Mouse (Mus musculus): ENCODE measurements around the gene Dnaaf3. TPM values are rescaled to one million over a fixed set of nuclear protein-coding genes. Genes with fewer than 3 reads are reported as not detected.

Gene Dnaaf3
- polyA plus RNA-seq, 1 experiment from 2014 or later, result 0.85 TPM

GRCm38 (mm10) chr7:4503858-4504257, 28.4 kb downstream of the Dnaaf3 start:
- ATAC-seq (ENCODE audit: low FRiP score), result no peak
- no peak overlapping the region for H3K9ac ChIP-seq (ENCODE audit: low read length)
- WGBS, result 80% methylated on average over 5 of the region's 5 CpGs

GRCm38 (mm10) chr7:4503100-4503499, 29.2 kb downstream of the Dnaaf3 start:
- Histone ChIP-seq H3K27ac (ENCODE audit: low read depth, low read length) (no peak overlapping the region), H3K9ac (ENCODE audit: low read length) (no peak overlapping the region), H3K27me3 (ENCODE audit: control insufficient read depth, insufficient read depth, low read length) (no peaks in the 10 kb centered on the region), H3K4me3 (ENCODE audit: low read depth, low read length) (no peak overlapping the region), H3K9me3 (ENCODE audit: control insufficient read depth, low read length) (no peaks in the 10 kb centered on the region), H3K4me2 (no peak overlapping the region), H3K4me1 (ENCODE audit: control insufficient read depth, insufficient read depth, low read length) (peaks cover 27% of the 10 kb centered on the region), H3K36me3 (ENCODE audit: control insufficient read depth, insufficient read depth, low read length) (0 out of 2 replicates have a peak, but pooled peaks cover 2% of the 10 kb centered on the region)
- 74% methylated on average over 4 of the region's 4 CpGs for WGBS
- DNase-seq (ENCODE audit: low spot score, missing footprints), result no peak
- ATAC-seq (ENCODE audit: low FRiP score), result no peak

More at GRCm38 (mm10) chr7:4503858-4504257, 28.4 kb downstream of the Dnaaf3 start:
- peaks cover 20% of the 10 kb centered on the region for H3K4me1 ChIP-seq (ENCODE audit: control insufficient read depth, insufficient read depth, low read length)
- no peaks in the 10 kb centered on the region for H3K9me3 ChIP-seq (ENCODE audit: control insufficient read depth, low read length)
- no peak overlapping the region for H3K27ac ChIP-seq (ENCODE audit: low read depth, low read length)
- no peak overlapping the region for H3K4me3 ChIP-seq (ENCODE audit: low read depth, low read length)
- H3K4me2 ChIP-seq, result no peak overlapping the region
- H3K27me3 ChIP-seq (ENCODE audit: control insufficient read depth, insufficient read depth, low read length), result no peaks in the 10 kb centered on the region
- H3K36me3 ChIP-seq (ENCODE audit: control insufficient read depth, insufficient read depth, low read length), result 0 out of 2 replicates have a peak, but pooled peaks cover 2% of the 10 kb centered on the region
- DNase-seq (ENCODE audit: low spot score, missing footprints), result no peak

- DNase-seq (ENCODE audit: low spot score, missing footprints), result peak; percentile 90
- no peaks in the 10 kb centered on the region for H3K27me3 ChIP-seq (ENCODE audit: control insufficient read depth, insufficient read depth, low read length)
- peak overlapping the region; percentile 95 for H3K9ac ChIP-seq (ENCODE audit: low read length)
- H3K9me3 ChIP-seq (ENCODE audit: control insufficient read depth, low read length), result no peaks in the 10 kb centered on the region
- ATAC-seq (ENCODE audit: low FRiP score), result peak; percentile 12; the same call in 1 of the 2 replicates
- whole genome bisulfite sequencing, result 15% methylated on average over 14 of the region's 14 CpGs
- H3K4me3 ChIP-seq (ENCODE audit: low read depth, low read length), result peak overlapping the region; percentile 87
- no peak overlapping the region for H3K27ac ChIP-seq (ENCODE audit: low read depth, low read length)
- H3K4me1 ChIP-seq (ENCODE audit: control insufficient read depth, insufficient read depth, low read length), result peaks cover 32% of the 10 kb centered on the region
- H3K36me3 ChIP-seq (ENCODE audit: control insufficient read depth, insufficient read depth, low read length), result 0 out of 2 replicates have a peak, but pooled peaks cover 2% of the 10 kb centered on the region
- H3K4me2 ChIP-seq, result peak overlapping the region; percentile 95
Observed at GRCm38 (mm10) chr7:4502421-4503090, 29.7 kb downstream of the Dnaaf3 start.

GRCm38 (mm10) chr7:4501558-4502397, 30.5 kb downstream of the Dnaaf3 start, which contains the start of gene Ppp1r12c:
Ppp1r12c (minus strand) TSS chr7:4501680.
- Histone ChIP-seq H3K27me3 (ENCODE audit: control insufficient read depth, insufficient read depth, low read length) (no peaks in the 10 kb centered on the region), H3K36me3 (ENCODE audit: control insufficient read depth, insufficient read depth, low read length) (0 out of 2 replicates have a peak, but pooled peaks cover 2% of the 10 kb centered on the region), H3K9ac (ENCODE audit: low read length) (peak within 1 kb of the TSS; percentile 95), H3K9me3 (ENCODE audit: control insufficient read depth, low read length) (no peaks in the 10 kb centered on the region), H3K4me2 (peak within 1 kb of the TSS; percentile 95), H3K4me3 (ENCODE audit: low read depth, low read length) (peak within 1 kb of the TSS; percentile 87), H3K4me1 (ENCODE audit: control insufficient read depth, insufficient read depth, low read length) (peaks cover 32% of the 10 kb centered on the region), H3K27ac (ENCODE audit: low read depth, low read length) (peak within 1 kb of the TSS; percentile 60)
- ATAC-seq (ENCODE audit: low FRiP score) (peak; percentile 94), DNase-seq (ENCODE audit: low spot score, missing footprints) (peak; percentile 99)
- WGBS, result under 1% methylated on average over 52 of the region's 62 CpGs

GRCm38 (mm10) chr7:4500892-4501471, 31.3 kb downstream of the Dnaaf3 start:
- peaks cover 32% of the 10 kb centered on the region for H3K4me1 ChIP-seq (ENCODE audit: control insufficient read depth, insufficient read depth, low read length)
- no peaks in the 10 kb centered on the region for H3K9me3 ChIP-seq (ENCODE audit: control insufficient read depth, low read length)
- H3K4me3 ChIP-seq (ENCODE audit: low read depth, low read length), result peak overlapping the region; percentile 87
- under 1% methylated on average over 42 of the region's 52 CpGs for whole genome bisulfite sequencing
- 0 out of 2 replicates have a peak, but pooled peaks cover 2% of the 10 kb centered on the region for H3K36me3 ChIP-seq (ENCODE audit: control insufficient read depth, insufficient read depth, low read length)
- H3K27ac ChIP-seq (ENCODE audit: low read depth, low read length), result no peak overlapping the region; the same call in 1 of the 2 replicates
- peak overlapping the region; percentile 95 for H3K9ac ChIP-seq (ENCODE audit: low read length)
- DNase-seq (ENCODE audit: low spot score, missing footprints) (peak; percentile 92), ATAC-seq (ENCODE audit: low FRiP score) (peak; percentile 51)
- H3K27me3 ChIP-seq (ENCODE audit: control insufficient read depth, insufficient read depth, low read length), result no peaks in the 10 kb centered on the region
- H3K4me2 ChIP-seq, result peak overlapping the region; percentile 95

- Histone ChIP-seq H3K4me1 (ENCODE audit: control insufficient read depth, insufficient read depth, low read length) (peaks cover 32% of the 10 kb centered on the region), H3K27me3 (ENCODE audit: control insufficient read depth, insufficient read depth, low read length) (no peaks in the 10 kb centered on the region), H3K4me2 (peak overlapping the region; percentile 12; the same call in 1 of the 2 replicates), H3K36me3 (ENCODE audit: control insufficient read depth, insufficient read depth, low read length) (peaks cover 2% of the 10 kb centered on the region; the same call in 1 of the 2 replicates), H3K9ac (ENCODE audit: low read length) (no peak overlapping the region), H3K4me3 (ENCODE audit: low read depth, low read length) (peak overlapping the region; percentile 4; the same call in 1 of the 2 replicates), H3K9me3 (ENCODE audit: control insufficient read depth, low read length) (no peaks in the 10 kb centered on the region), H3K27ac (ENCODE audit: low read depth, low read length) (no peak overlapping the region)
- ATAC-seq (ENCODE audit: low FRiP score) (no peak), DNase-seq (ENCODE audit: low spot score, missing footprints) (no peak)
- WGBS, result 92% methylated on average over 4 of the region's 4 CpGs
Observed at GRCm38 (mm10) chr7:4499034-4499433, 33.2 kb downstream of the Dnaaf3 start.

- DNase-seq (ENCODE audit: low spot score, missing footprints) (no peak), ATAC-seq (ENCODE audit: low FRiP score) (peak; percentile 36)
- Histone ChIP-seq H3K27ac (ENCODE audit: low read depth, low read length) (no peak overlapping the region), H3K9ac (ENCODE audit: low read length) (no peak overlapping the region), H3K4me1 (ENCODE audit: control insufficient read depth, insufficient read depth, low read length) (peaks cover 32% of the 10 kb centered on the region), H3K4me3 (ENCODE audit: low read depth, low read length) (no peak overlapping the region), H3K9me3 (ENCODE audit: control insufficient read depth, low read length) (no peaks in the 10 kb centered on the region), H3K27me3 (ENCODE audit: control insufficient read depth, insufficient read depth, low read length) (no peaks in the 10 kb centered on the region), H3K36me3 (ENCODE audit: control insufficient read depth, insufficient read depth, low read length) (peaks cover 2% of the 10 kb centered on the region; the same call in 1 of the 2 replicates), H3K4me2 (peak overlapping the region; percentile 24)
- 16% methylated on average over 9 of the region's 9 CpGs for WGBS
Observed at GRCm38 (mm10) chr7:4498251-4498650, 34.0 kb downstream of the Dnaaf3 start.

GRCm38 (mm10) chr7:4497271-4497903, 34.9 kb downstream of the Dnaaf3 start:
- Histone ChIP-seq H3K4me2 (no peak overlapping the region), H3K9me3 (ENCODE audit: control insufficient read depth, low read length) (no peaks in the 10 kb centered on the region), H3K27me3 (ENCODE audit: control insufficient read depth, insufficient read depth, low read length) (no peaks in the 10 kb centered on the region), H3K4me1 (ENCODE audit: control insufficient read depth, insufficient read depth, low read length) (peaks cover 32% of the 10 kb centered on the region), H3K9ac (ENCODE audit: low read length) (no peak overlapping the region), H3K4me3 (ENCODE audit: low read depth, low read length) (no peak overlapping the region), H3K27ac (ENCODE audit: low read depth, low read length) (no peak overlapping the region), H3K36me3 (ENCODE audit: control insufficient read depth, insufficient read depth, low read length) (peaks cover 4% of the 10 kb centered on the region)
- no peak for DNase-seq (ENCODE audit: low spot score, missing footprints)
- 90% methylated on average over 9 of the region's 9 CpGs for WGBS
- ATAC-seq (ENCODE audit: low FRiP score), result no peak
